8 mouse cellular contexts compared by ENCODE assay signal in genomic region chr14:40956252-40957146, GRCm38 (mm10). TPM values are rescaled to one million over a fixed set of nuclear protein-coding genes. Genes with fewer than 3 reads are reported as not detected.
DNase-seq lines count a peak whose midpoint lies in the region; ATAC-seq and TF ChIP-seq lines count a peak whose summit lies in the region.

No protein-coding gene starts in this region.

- peak; percentile 43 for DNase-seq in adipocyte (ENCODE audit: low spot score)
- DNase-seq in forebrain, embryonic 11.5 days (ENCODE audit: low spot score) = peak; percentile 89
- DNase-seq in hindbrain, embryonic 10.5 days (ENCODE audit: low spot score) = peak; percentile 91
- DNase-seq in left cerebral cortex, adult 2 months (ENCODE audit: extremely low spot score in 1 of 2, low spot score in 2 of 2) = peak; percentile 67
- peak; percentile 64 to 65 for DNase-seq in spleen, postnatal 36 days (ENCODE audit: low spot score in 2 of 2)
- DNase-seq in adrenal gland, postnatal 36 days = no peak

- peak overlapping the region; percentile 94 for H3K27ac ChIP-seq in ES-Bruce4 (ENCODE audit: insufficient read depth, low read length)
- peak overlapping the region; percentile 98 for H3K27ac ChIP-seq in forebrain, embryonic 11.5 days (ENCODE audit: low read depth, low read length)
- H3K27ac ChIP-seq in hindbrain, embryonic 10.5 days = peak overlapping the region; percentile 99
- peak overlapping the region; percentile 95 for H3K27ac ChIP-seq in left cerebral cortex, adult 2 months

- intact Hi-C loops in left cerebral cortex, adult 2 months (cut with DNase I) = no loop called here

- peak overlapping the region; percentile 19 for H3K4me3 ChIP-seq in ES-Bruce4 (ENCODE audit: low read depth, low read length)
- H3K4me3 ChIP-seq in forebrain, embryonic 11.5 days (ENCODE audit: low read depth, low read length) = no peak overlapping the region
- H3K4me3 ChIP-seq in hindbrain, embryonic 10.5 days = peak overlapping the region; percentile 40
- H3K4me3 ChIP-seq in left cerebral cortex, adult 2 months = 0 out of 2 replicates have a peak overlapping the region, but pooled peaks have one; percentile 1

- ATAC-seq in forebrain, embryonic 11.5 days (replicated peaks; ENCODE audit: low FRiP score) = peak; percentile 94
- peak; percentile 52 for ATAC-seq in megakaryocyte, adult 5-6 weeks (ENCODE audit: poor library complexity, severe bottlenecking)

- H3K9me3 ChIP-seq in ES-Bruce4 (replicated peaks; ENCODE audit: control insufficient read depth, insufficient read depth, low read length, poor library complexity, severe bottlenecking) = no peaks in the 10 kb centered on the region
- H3K9me3 ChIP-seq in forebrain, embryonic 11.5 days (ENCODE audit: control insufficient read depth, low read length) = no peaks in the 10 kb centered on the region
- no peaks in the 10 kb centered on the region for H3K9me3 ChIP-seq in hindbrain, embryonic 10.5 days

- peak overlapping the region; percentile 30 for H3K9ac ChIP-seq in ES-Bruce4 (ENCODE audit: low read depth, poor library complexity, severe bottlenecking)
- H3K9ac ChIP-seq in forebrain, embryonic 11.5 days (ENCODE audit: low read length) = peak overlapping the region; percentile 65

- no peak for TF ChIP-seq POLR2A in ES-Bruce4 (IDR thresholded peaks at IDR 0.05; ENCODE audit: insufficient read depth, low read length)

- no peak for TF ChIP-seq CTCF in ES-Bruce4 (IDR thresholded peaks at IDR 0.05; ENCODE audit: low read depth, low read length)
- TF ChIP-seq CTCF in left cerebral cortex, adult 2 months (IDR thresholded peaks at IDR 0.05) = peak; percentile 15

- 18% methylated on average over 13 of the region's 13 CpGs for WGBS in forebrain, embryonic 11.5 days
- 20% methylated on average over 13 of the region's 13 CpGs for WGBS in hindbrain, embryonic 10.5 days

- peaks cover 16% of the 10 kb centered on the region for H3K4me1 ChIP-seq in ES-Bruce4 (ENCODE audit: control insufficient read depth, insufficient read depth, low read length)
- peaks cover 42% of the 10 kb centered on the region for H3K4me1 ChIP-seq in forebrain, embryonic 11.5 days (replicated peaks; ENCODE audit: control insufficient read depth, insufficient read depth, low read length)
- H3K4me1 ChIP-seq in hindbrain, embryonic 10.5 days (replicated peaks) = peaks cover 89% of the 10 kb centered on the region

- peak overlapping the region; percentile 42 for H3K4me2 ChIP-seq in forebrain, embryonic 11.5 days (ENCODE audit: low read depth, low read length, severe bottlenecking)

- H3K36me3 ChIP-seq in ES-Bruce4 (ENCODE audit: control insufficient read depth, insufficient read depth, low read length, poor library complexity, severe bottlenecking) = no peaks in the 10 kb centered on the region
- H3K36me3 ChIP-seq in forebrain, embryonic 11.5 days (ENCODE audit: control insufficient read depth, insufficient read depth, low read length) = no peaks in the 10 kb centered on the region
- no peaks in the 10 kb centered on the region; the same call in 1 of the 2 replicates for H3K36me3 ChIP-seq in hindbrain, embryonic 10.5 days

- no peaks in the 10 kb centered on the region for H3K27me3 ChIP-seq in ES-Bruce4 (ENCODE audit: control insufficient read depth, insufficient read depth, low read length, poor library complexity, severe bottlenecking)
- H3K27me3 ChIP-seq in forebrain, embryonic 11.5 days (ENCODE audit: control insufficient read depth, insufficient read depth, low read length) = no peaks in the 10 kb centered on the region
- no peaks in the 10 kb centered on the region for H3K27me3 ChIP-seq in hindbrain, embryonic 10.5 days (ENCODE audit: insufficient read depth, poor library complexity, severe bottlenecking)

- peak; percentile 63 for TF ChIP-seq EP300 in ES-Bruce4 (IDR thresholded peaks at IDR 0.05; ENCODE audit: insufficient read depth, low read depth, low read length)

RNA-seq across cellular contexts. Expression of gene Tspan14, which starts 10.1 kb away (rescaled TPM):
- polyA plus RNA-seq in ES-Bruce4 (2011; ENCODE audit: insufficient read depth, insufficient read length, low read depth, missing spikeins) = 58.8 and 60.0 TPM in 2 replicates
- polyA plus RNA-seq in forebrain, embryonic 11.5 days (2014; fragmentation: Nextera tagmentation; extraction: Ambion mirVana) = 87.8 and 96.1 TPM in 2 replicates
- polyA plus RNA-seq in hindbrain, embryonic 10.5 days (2016; fragmentation: Nextera tagmentation; extraction: Ambion mirVana) = 95.5 and 95.7 TPM in 2 replicates
- 10 to 100 TPM; 50.2 to 52.1 TPM for total RNA-seq in left cerebral cortex, adult 2 months (2021)
- 60.6 and 66.0 TPM in 2 replicates for total RNA-seq in megakaryocyte, adult 5-6 weeks (2015)
- 72.4 and 76.5 TPM in 2 replicates for total RNA-seq in megakaryocyte, adult 5-6 weeks (2017)
- 10 to 100 TPM; 31.5 to 37.3 TPM for total RNA-seq in adrenal gland, postnatal 36 days (2021)

RNA-seq across cellular contexts. Expression of gene Fam213a, which starts 57.1 kb away (rescaled TPM):
- polyA plus RNA-seq in ES-Bruce4 (2011; ENCODE audit: insufficient read depth, insufficient read length, low read depth, missing spikeins) = 24.8 and 27.5 TPM in 2 replicates
- 54.2 and 57.9 TPM in 2 replicates for polyA plus RNA-seq in forebrain, embryonic 11.5 days (2014; fragmentation: Nextera tagmentation; extraction: Ambion mirVana)
- polyA plus RNA-seq in hindbrain, embryonic 10.5 days (2016; fragmentation: Nextera tagmentation; extraction: Ambion mirVana) = 45.2 and 52.6 TPM in 2 replicates
- 100 to 1,000 TPM; 106 to 123 TPM for total RNA-seq in left cerebral cortex, adult 2 months (2021)
- total RNA-seq in megakaryocyte, adult 5-6 weeks (2015) = 1.8 and 3.5 TPM in 2 replicates
- total RNA-seq in megakaryocyte, adult 5-6 weeks (2017) = 2.6 and 3.6 TPM in 2 replicates
- total RNA-seq in adrenal gland, postnatal 36 days (2021) = 100 to 1,000 TPM; 115 to 121 TPM

Comparison
In these comparisons a context has a peak if more than half of its experiments do, and no peak if none do; other contexts are left out.
1. DNase-seq: peak in adipocyte (single experiment), forebrain, embryonic 11.5 days (single experiment), hindbrain, embryonic 10.5 days (single experiment), left cerebral cortex, adult 2 months (2 of 2) and spleen, postnatal 36 days (2 of 2); none in adrenal gland, postnatal 36 days (0 of 2).
2. RNA of gene Fam213a, which starts 57.1 kb away (total RNA-seq): 106 to 123 TPM in left cerebral cortex, adult 2 months and 115 to 121 TPM in adrenal gland, postnatal 36 days; 1.8 to 3.6 TPM in megakaryocyte, adult 5-6 weeks; every median in the first group is over 10 times any median in the second.
3. Peak in every context shown above with its lines, with median percentiles within 50 percentile points of each other: H3K27ac ChIP-seq.